Mouse (Mus musculus) kidney, adult 2 months (tissue): ENCODE data around the gene Gm20532.

Source experiments
- CTCF ChIP-seq: fragments of 200-500 bp; conservative IDR thresholded peaks from 2 replicates; pipeline ENCODE4 v1.5.1; 2011; ENCODE audit warnings: low read depth, mild to moderate bottlenecking, control low read depth, low read length, moderate library complexity, mixed read lengths; ENCODE audit not compliant: insufficient read depth, insufficient read length
- POLR2A ChIP-seq: fragments of 200-500 bp; IDR thresholded peaks from one replicate; pipeline ENCODE4 v1.6.1; 2011; ENCODE audit warnings: low read depth, low read length, control low read depth

DNA sequence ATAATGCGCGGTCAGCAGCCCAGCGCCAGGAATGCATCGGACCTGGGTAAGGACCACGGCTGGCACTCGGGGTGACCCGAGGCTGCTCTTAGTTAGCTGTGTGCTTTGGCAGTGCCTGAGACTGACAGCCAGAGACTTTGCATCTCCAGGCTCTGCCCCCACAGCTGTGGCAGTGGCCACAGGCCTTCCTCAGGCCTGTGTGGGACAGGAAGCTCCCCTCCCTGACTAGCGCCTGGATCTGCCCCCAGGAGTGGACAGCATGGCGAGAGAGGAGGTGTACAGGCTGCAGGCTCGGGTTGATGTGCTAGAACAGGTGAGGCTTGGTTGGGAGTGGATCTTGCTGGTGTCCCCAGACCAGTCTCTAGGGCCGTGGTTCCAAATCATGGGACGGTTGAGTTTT lies 5.0 kb downstream of the Gm20532 start:
- TF ChIP-seq CTCF (no peak), POLR2A (no peak)
